Mouse (Mus musculus): ENCODE results near the gene Calcoco1.

Gene Calcoco1

DNA sequence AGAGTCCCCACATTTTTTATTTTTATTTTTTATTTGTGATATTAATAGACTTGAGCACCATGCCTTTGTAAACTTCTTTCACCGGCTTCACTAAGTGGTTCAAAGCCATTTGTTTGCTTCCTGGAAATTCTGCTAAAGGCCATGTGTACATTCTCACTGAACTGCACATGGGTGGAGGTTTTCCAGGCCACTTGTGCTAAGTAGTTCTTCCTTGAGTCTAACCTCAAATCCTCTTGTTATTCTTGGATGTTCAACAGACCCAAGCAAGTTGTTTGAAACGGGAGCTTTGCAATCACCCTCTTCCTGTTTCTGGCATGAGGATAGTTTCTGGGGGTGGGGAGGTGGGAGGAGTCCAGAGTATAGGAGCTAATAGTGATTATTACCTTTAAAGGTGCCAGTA is 16.5 kb upstream of the Calcoco1 start:
- no peak for DNase-seq (ENCODE audit: low read depth, low spot score)

DNA sequence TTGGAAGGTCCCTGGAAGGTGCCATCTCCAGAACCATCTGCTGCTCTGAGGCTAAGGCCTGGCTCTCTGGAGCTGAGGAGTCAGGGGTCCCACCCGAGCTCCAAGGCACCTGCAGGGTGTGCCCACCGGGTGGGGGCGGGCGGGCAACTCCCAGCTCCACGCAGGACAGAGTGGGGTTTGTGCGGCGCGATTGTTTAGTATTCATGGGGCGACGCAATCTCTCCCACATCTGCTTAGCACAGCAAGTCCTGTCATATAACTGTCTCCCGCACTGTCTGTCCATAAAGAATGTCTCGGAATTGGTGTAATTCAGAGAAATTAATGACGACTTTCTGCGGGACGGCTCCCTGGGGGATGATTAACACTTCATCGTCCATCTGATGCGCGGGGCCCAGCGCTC is 15.1 kb upstream of the Calcoco1 start:
- DNase-seq (ENCODE audit: low read depth, low spot score), result no peak

DNA sequence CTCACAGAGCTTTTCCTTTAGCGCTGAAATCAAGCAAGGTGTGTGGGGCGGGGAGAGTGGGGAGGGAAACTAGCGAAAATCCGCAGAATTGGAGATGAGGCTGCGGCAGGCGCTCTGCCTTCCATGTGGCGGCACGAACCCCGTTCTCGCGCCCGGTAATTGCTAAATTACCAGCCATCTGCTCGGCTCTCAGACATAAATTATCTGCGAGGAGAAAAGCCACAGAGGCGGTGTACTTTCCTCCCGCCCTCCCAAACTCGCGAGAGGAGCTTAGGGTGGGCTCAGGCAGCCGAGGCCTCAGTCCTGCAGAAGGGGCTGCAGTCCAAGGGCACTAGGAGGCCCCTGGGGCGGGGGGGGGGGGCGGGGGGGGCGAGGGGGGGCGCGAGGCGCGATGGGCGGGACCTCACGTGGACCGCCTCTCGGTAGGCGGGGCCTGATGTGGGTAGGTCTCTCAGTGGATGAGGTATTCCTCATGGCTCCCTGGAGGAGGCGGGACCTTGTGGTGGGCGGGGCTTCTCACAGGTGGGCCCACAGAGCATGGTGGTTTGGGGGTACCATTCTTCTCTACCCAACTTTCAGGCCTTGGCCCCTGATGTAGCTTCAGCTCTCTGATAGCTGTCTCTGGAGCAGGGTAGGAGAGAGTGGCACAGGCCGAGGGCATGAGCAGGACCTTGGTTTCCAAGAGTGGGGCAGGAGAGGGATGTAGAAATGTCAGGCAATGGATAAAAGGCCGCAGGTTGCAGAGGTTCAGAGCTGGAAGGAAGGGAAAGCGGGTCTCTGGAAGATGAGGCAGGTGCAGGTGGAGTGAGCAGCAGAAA is 14.4 kb upstream of the Calcoco1 start:
- DNase-seq (ENCODE audit: low read depth, low spot score), result no peak

DNA sequence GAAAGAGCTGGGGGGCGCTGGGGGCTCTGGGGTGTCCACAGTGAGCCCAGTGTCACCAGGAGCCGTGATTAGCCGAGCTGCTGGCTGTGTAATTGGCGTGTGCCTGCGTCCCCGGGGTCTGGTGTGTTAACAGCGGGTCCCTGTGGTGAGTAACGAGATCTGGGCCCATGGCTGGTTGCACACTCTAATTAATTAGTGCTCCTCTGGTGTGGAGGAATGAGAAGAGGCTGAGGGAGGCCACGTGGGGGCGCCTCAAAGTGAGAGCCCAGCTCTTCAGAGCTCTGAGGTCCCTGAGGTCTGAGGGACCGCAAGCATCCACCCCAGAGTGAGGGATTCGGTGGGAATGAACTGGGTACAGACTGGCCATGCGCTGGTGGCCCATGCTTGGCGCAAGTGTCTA is 13.1 kb upstream of the Calcoco1 start:
- DNase-seq (ENCODE audit: low read depth, low spot score), result peak; percentile 37

DNA sequence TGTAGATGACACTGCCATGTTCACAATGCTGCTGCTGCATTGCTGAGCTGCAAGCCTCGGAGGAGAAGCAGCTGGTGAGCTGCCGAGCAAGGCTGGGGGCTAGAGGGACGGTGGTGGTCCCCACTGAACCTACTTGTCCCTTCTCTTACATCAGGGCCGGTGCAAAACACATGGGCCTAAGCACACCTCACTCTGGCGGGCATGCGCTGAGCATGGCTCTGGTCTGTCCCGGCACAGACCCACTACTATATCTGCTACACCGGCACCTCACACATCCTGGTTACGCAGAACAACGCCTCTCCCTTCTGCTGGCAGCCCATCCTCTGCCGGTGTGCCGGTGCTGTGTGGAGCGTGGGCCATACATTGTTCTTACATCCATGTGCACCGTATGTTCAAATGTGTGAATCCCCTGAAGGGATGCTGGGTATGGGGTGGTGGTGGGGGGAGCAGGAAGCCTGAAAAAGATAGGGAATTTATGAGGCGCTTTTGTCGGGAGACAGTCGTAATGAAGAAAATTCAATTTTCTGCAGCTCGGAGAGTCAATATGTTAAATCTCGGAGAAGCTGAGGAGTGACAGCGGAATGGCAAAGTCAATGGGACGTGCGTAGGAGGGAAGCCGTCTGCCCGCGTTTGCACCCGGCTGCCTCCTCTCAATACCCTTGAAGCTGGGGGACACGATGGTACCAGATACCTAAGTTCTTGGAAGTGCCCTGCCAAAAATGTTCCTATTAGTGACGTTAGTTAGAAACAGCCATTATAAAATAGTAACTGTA is 12.0 kb upstream of the Calcoco1 start:
- no peak for DNase-seq (ENCODE audit: low read depth, low spot score)

DNA sequence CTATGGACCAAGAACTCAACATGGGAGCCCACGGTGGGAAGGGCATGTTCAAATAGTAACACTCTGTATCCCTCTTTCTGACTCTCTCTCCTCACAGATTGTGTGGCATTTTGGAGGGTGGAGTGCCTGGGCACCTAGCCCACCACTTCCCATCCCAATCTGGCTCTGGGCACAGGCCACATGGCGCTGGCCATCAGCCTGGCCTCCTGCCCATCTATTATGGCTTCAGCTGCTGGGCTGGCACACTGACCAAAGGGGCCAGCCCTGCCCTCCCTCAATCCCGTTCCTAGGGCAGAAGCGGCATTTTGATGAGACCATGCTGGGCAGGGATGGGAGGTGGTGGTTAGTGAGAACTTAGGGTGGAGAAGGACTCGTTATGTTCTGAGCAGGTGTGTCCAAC is 11.3 kb upstream of the Calcoco1 start:
- DNase-seq (ENCODE audit: low read depth, low spot score), result no peak

DNA sequence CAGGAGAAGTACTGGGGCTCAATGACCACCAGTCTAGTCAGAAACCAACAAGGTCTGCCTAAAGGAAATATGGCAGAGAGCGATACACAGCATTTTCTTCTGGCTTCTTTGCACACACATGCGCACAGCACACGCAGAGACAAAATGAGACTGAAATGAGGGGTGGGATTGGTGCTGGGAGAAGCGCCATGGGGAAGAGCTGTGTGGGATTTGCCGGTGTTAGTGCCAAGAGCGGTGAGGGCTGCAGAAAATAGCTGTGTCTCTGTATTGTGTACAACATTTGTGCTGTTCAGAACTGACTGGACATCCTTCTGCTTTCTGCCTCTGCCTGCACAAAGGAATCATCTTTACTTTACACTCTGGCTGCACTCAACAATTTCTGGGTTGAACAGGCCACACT is 10.4 kb upstream of the Calcoco1 start:
- DNase-seq (ENCODE audit: low read depth, low spot score), result no peak

DNA sequence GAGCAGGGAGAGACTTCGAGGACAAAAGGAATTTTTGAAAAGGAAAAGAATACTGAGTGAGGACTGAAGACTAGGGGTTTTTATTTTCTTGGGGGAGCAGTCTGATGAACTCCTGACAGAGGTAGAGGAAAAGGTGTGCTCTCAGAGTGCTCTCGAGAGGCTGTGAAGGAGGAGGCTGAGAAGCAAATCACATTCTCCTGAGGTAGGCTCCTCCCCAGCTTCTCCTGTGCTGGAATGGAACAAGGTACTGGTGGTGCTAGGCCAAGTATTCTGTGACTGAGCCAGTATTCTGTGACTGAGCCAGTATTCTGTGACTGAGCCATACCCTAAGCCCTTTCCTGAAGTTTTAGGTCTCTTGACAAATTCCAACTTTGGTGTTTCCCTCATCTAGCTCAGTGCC is 6.0 kb upstream of the Calcoco1 start:
- no peak for DNase-seq (ENCODE audit: low read depth, low spot score)

DNA sequence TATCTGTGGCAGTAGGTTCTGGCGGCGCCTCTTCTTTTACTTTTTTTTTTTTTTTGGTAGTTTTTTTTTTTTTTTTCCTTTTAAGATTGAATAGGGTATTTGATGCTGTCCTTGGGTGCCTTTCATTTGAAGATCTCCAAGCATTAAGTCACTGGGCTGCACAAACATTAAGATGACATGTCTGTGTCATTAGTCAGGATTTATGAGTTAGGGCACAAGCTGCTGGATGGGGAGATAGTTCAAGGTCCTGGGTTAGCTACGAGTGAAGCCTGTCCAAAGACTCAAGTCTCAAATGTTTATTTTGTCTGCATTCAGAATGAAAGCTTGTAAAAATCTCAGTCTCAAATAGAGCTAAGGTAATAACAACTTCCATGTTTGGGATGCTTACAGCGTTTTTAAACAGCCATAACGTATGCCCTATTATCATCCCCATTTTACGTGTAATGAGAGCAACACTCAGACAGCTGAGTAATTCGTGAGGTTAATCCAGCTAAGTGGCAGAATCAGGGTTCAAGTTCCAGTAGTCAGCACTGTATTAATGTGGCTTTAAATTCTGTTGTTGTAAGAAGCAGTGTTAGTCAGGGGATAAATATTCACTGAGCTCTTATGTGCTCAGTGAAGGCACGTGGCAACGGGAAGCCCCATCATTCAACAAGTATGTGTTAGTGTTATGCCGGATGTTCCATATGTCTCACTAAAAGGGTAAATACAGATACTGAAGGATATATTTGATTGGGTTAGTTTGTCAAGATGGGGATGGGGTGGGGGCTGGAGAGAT is 1.6 kb upstream of the Calcoco1 start:
- no peak for DNase-seq (ENCODE audit: low read depth, low spot score)

DNA sequence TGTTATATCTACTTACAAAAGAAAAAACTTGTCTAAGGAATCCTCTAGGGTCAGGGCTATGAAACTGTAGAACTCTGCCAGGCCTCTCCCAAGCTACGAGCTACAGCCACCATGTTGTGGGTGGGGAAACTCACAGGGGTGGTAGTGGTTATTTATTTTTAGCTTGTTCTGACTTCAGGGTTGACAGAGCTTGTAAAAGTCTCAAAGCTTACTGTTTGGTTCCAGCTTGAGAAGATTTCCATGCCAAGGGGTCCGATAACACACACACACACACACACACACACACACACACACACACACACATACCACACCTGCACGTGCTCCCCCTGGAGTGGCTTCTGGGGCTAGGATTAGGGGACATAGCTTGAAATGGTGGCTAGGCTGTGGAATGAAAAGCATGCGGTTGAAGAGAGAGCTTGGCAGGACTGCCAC is 538 bp upstream of the Calcoco1 start:
- DNase-seq (ENCODE audit: low read depth, low spot score), result no peak

DNA sequence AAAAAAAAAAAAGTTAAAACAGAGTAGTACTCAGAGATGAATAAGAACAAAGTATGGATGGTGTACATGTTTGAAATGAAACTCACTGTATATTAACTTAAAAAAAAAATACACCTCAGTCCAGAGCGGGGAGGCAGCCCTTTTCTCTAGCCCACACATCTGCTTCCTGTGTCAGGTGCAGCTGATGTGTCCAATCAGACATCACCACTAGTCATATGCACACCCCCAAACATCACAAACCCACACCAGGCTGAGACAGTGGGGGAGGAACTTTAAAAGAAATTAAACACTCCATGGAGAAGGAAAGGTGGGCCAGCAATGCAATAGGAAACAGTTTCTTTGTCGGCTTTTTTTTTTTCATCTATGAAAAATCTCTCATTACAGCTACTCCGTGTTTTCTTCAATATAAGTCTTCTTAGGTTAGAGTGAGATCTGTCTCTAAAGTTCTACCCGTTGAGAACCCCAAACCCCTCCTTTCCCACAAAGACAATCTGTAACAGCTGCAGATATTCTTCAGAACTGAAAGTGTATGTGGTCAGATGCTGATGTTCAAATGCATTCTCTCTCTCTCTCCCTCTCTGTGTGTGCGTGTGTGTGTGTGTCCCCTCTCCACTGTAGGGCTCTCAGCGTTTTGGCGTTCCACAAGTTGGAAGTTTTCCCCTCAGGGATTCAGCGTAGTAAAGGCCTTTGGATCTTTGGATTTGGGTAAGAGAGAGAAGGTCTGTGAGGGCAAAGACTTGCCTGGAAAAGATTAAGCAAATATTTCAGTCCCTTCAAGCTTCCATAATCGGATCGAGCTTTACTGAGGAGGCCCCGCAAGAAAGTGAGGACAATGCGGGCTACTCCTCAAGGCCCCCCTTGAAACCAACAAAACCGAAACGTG is 721 bp downstream of the Calcoco1 start:
- DNase-seq (ENCODE audit: low read depth, low spot score), result peak; percentile 67

DNA sequence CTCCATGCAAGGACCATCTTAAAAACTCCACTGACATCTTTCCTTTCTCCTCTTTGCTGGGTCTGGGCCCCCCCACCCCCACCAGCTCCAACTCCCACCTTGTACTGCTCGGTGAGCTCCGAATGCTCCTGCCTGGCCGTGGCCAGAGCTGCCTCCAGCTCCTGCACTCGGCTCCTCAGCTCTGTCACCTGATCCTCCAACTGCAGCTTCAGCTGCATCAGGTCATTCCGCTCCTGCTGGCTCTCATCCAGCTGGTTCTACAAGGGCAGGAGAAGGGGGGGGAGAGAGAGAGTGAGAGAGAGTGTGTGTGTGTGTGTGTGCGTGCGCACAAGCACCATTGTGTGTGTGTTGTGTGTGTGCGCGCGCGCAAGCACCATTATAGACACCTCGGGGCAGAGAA is 5.8 kb downstream of the Calcoco1 start:
- no peak for DNase-seq (ENCODE audit: low read depth, low spot score)

DNA sequence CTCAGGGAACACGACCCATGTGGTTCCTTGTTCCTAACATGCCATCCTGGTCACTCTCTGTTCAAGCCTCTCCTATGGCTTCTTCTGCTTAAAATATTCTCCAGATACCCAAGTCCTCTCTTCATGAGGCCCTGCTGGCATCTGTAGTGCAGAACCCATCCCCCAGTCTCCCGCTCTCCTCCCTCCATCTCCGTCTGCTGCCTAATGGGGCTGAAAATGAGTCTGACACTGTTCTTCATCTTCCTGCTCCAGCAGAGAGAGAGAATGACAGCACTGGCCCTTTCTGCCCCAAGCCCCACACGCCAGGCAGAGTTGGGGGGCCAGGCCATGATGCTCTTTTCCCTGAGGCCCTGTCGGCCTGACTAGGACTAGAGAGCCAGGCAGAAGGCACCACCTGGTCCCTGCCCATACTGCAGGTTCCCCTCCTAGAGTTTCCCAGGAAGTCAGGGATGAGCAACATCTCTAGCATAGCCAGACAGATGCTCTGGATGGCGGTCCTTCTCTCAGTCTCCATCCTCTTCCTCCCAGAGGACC is 14.2 kb downstream of the Calcoco1 start:
- DNase-seq (ENCODE audit: low read depth, low spot score), result no peak

DNA sequence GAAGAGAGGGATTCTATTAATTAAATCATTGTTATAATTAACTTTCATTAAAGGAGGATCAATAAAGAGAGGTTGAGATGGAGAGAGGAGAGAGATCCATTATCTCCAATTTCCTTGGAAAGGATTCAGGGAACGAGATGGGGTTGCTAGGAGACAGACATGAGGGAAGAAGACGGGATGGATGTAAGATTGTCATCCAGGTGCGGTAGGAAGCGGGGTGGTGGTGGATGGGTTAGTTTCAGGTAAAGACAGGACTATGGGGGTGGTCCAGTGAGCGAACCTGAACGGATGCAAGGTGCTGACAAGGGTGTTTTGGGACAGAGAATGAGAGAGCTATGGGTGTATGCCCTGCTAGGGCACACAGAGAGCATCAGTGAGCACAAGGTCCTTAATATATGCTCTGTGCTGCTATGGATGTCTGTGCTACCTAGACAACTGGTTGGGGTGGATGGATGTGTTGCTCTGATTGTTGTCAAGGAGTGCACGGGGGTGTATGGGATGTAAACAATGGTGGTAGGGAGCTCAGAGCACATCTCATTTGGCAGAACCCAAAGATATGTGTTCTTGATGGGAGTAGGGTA is 16.0 kb downstream of the Calcoco1 start:
- no peak for DNase-seq (ENCODE audit: low read depth, low spot score)

DNA sequence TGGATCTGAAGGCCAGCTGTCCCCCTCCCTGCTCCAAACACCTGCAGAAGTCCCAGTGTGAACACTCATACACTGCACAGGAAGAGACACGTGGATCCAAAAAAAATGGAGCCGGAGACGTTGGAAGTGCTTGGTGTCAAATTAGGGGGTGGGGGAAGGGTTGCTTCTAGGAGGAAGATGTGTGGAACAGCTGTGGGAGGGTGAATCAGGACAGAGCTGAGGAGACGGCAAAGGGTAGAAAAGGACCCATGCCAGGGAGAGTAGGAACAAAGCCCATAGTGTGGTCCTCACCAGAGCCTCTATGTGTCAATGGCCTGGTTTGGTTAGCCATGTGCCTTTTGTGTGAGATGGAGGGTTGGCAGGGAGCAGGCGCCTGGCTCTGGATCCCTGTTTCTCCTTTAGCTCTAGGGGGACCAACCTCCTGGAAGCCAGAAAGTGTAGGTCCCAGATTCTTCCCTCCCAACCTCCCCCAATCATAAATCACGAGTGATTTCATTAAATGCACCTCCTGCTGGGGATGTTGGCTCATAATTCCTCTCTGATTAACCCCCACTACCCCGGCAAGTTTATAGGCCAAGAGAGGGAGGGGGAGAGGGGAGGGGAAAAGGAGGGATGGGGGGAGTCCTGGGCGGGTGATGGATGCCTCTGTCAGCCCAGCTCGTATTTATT is 16.6 kb downstream of the Calcoco1 start:
- no peak for DNase-seq (ENCODE audit: low read depth, low spot score)

DNA sequence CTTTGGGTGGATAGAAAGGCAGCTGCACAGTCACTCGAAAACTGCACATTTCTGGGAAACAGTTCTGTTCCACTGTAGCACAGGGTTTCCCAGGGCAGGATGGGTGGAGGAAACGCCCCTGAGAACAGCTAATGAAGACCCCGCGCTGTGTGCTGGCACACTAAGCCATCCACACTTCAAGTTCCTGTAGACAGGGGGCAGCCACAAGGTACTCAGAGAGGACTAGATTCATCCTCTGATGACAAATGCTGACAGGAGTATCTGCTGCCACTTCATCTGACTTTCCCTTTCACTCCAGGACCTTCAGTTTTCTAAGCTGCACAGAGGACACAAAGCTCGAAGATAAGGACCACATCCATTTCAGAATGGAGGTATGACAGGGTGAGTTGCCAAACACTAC is 17.2 kb downstream of the Calcoco1 start:
- DNase-seq (ENCODE audit: low read depth, low spot score), result no peak

DNA sequence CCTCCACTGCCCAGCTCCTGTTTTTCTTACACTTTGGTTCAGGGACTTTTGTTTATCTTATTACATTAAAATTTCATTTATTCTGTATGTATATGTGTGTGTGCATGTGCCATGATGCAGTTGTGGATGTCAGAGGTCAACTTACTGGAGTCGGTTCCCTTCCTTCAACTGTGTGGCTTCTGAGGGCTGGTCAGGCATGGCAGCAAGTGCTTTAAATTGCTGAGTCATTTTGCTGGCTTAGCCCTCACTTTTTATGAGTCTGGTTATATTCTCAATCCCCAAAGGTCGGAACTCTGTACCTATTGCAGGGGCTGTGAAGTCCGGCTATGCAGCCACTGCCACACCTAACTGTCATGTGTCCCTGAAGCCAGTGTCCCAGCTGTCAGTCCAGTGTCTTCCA is 19.0 kb downstream of the Calcoco1 start:
- DNase-seq (ENCODE audit: low read depth, low spot score), result no peak

DNA sequence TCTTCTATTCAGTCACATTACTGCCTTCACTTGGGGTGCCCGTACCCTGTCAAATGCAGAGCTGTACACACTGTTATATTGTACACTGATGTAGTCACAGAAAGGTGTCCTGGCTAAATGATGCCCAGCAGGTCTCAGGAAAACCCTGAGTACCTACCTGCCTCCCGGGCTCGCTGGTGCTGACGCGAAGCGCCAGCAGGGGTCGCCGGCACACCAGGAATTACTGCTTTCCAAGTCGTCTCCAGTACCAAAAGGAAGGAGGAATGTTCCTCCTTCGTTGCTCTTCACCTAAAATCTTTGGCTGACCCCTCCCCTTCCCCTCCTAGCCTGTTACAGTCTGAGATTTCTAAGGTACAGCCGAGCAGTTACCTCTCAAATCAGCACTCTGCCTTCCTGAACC is 23.8 kb downstream of the Calcoco1 start:
- DNase-seq (ENCODE audit: low read depth, low spot score), result peak; percentile 61

DNA sequence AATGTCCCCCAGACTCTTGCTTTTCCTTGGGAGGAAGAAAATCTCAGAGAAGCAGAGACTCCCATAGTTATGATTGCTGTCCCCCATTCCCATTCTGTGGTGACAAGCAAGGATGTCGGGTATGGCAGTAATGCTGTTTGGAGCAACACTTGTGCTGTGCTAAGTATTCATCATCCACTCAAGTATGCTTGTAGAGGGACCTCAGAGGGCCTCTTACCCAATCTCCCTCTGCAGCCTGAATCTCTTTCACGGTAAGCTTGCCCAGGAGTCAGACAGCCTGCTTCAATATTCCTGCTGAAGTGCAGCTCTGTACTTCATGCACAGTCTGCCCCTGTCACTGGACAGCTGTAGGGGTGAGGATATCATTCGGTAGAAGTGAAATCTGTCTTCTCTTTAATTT is 25.1 kb downstream of the Calcoco1 start:
- no peak for DNase-seq (ENCODE audit: low read depth, low spot score)

DNA sequence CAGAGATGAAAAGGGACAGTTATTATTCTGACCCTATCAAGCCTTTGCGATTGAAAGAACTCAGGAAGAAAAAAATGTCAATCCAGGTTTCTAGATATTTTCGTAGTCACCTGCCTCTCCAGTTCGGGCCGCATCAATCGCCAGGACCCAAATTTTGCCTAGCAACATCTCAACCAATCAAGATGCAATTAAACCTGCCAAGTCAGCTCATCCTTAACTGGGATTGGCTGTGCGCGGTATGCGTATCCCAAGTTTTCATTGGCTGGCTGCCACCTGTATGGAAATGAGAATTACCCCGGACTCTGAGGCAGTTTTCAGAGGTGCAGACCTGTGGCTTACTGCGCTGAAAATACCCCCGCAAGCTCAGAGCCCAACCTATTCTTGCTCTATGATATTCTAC is 28.4 kb downstream of the Calcoco1 start:
- DNase-seq (ENCODE audit: low read depth, low spot score), result peak; percentile 75
